Mouse (Mus musculus) ES-Bruce4 (cell line): ENCODE measurements around the gene Cavin2. TPM values are rescaled to one million over a fixed set of nuclear protein-coding genes. Genes with fewer than 3 reads are reported as not detected.

Experiments
- H3K27ac ChIP-seq: 2 replicates; pipeline ENCODE4 v1.5.1; 2012; ENCODE audit warnings: low read length, inconsistent platforms; ENCODE audit not compliant: insufficient read depth
- H3K27me3 ChIP-seq: 2 replicates; pipeline ENCODE4 v1.6.1; 2012; ENCODE audit warnings: mild to moderate bottlenecking, low read length, inconsistent platforms; ENCODE audit not compliant: control insufficient read depth, poor library complexity, insufficient read depth, severe bottlenecking
- H3K36me3 ChIP-seq: 2 replicates; pipeline ENCODE4 v1.6.1; 2012; ENCODE audit warnings: inconsistent platforms, mild to moderate bottlenecking, low read length, moderate library complexity; ENCODE audit not compliant: control insufficient read depth, poor library complexity, insufficient read depth, severe bottlenecking
- H3K4me1 ChIP-seq: one replicate; pipeline ENCODE4 v1.8.1; 2011; ENCODE audit warnings: low read length; ENCODE audit not compliant: control insufficient read depth, insufficient read depth
- H3K4me3 ChIP-seq: 2 replicates; pipeline ENCODE4 v1.5.1; 2011; ENCODE audit warnings: low read depth, mild to moderate bottlenecking, low read length
- H3K9ac ChIP-seq: 2 replicates; pipeline ENCODE4 v1.6.1; 2012; ENCODE audit warnings: low read depth, mild to moderate bottlenecking, inconsistent platforms; ENCODE audit not compliant: poor library complexity, severe bottlenecking
- H3K9me3 ChIP-seq: replicated peaks from 2 replicates; pipeline ENCODE4 v1.6.1; 2012; ENCODE audit warnings: mild to moderate bottlenecking, low read length, inconsistent platforms; ENCODE audit not compliant: control insufficient read depth, poor library complexity, insufficient read depth, severe bottlenecking
- CTCF ChIP-seq: IDR thresholded peaks from one replicate; pipeline ENCODE4 v1.8.1; 2011; ENCODE audit warnings: low read depth, low read length
- EP300 ChIP-seq: IDR thresholded peaks from 2 replicates; pipeline ENCODE4 v1.6.1; 2011; ENCODE audit warnings: low read depth, low read length; ENCODE audit not compliant: insufficient read depth
- POLR2A ChIP-seq: IDR thresholded peaks from one replicate; pipeline ENCODE4 v1.8.1; 2011; ENCODE audit warnings: low read length; ENCODE audit not compliant: insufficient read depth
- polyA plus RNA-seq: library from polyadenylated mRNA; stranded (reverse); fragments of >200 nt; gene quantifications from 2 replicates; pipeline ENCODE4 v1.2.4, GENCODE M21; 2011; ENCODE audit warnings: low read depth; ENCODE audit not compliant: missing spikeins, insufficient read depth, insufficient read length

Cavin2 gene
- polyA plus RNA-seq, 1 experiment, result 0.33 TPM

- Histone ChIP-seq H3K27ac (no peak overlapping the region), H3K4me3 (no peak overlapping the region), H3K9ac (no peak overlapping the region), H3K9me3 (no peaks in the 10 kb centered on the region), H3K27me3 (no peaks in the 10 kb centered on the region; the same call in 1 of the 2 replicates), H3K4me1 (no peaks in the 10 kb centered on the region), H3K36me3 (no peaks in the 10 kb centered on the region)
- no peak for TF ChIP-seq POLR2A
- TF ChIP-seq EP300, result no peak
- TF ChIP-seq CTCF, result no peak
Observed at GRCm38 (mm10) chr1:51332986-51333385, 44.1 kb downstream of the Cavin2 start.

- no peak overlapping the region for H3K9ac ChIP-seq
- no peaks in the 10 kb centered on the region for H3K4me1 ChIP-seq
- TF ChIP-seq POLR2A, result no peak
- peak; percentile 35 for TF ChIP-seq CTCF
- no peak for TF ChIP-seq EP300
- no peaks in the 10 kb centered on the region for H3K36me3 ChIP-seq
- no peaks in the 10 kb centered on the region for H3K9me3 ChIP-seq
- H3K27ac ChIP-seq, result no peak overlapping the region
- H3K27me3 ChIP-seq, result no peaks in the 10 kb centered on the region
- no peak overlapping the region for H3K4me3 ChIP-seq
Observed at GRCm38 (mm10) chr1:51333557-51334285, 44.8 kb downstream of the Cavin2 start.

- H3K4me1 ChIP-seq, result no peaks in the 10 kb centered on the region
- no peaks in the 10 kb centered on the region for H3K27me3 ChIP-seq
- no peak overlapping the region for H3K27ac ChIP-seq
- TF ChIP-seq CTCF (no peak), EP300 (no peak), POLR2A (no peak)
- no peaks in the 10 kb centered on the region for H3K36me3 ChIP-seq
- H3K4me3 ChIP-seq, result no peak overlapping the region
- no peaks in the 10 kb centered on the region for H3K9me3 ChIP-seq
- no peak overlapping the region for H3K9ac ChIP-seq
Observed at GRCm38 (mm10) chr1:51334289-51334688, 45.4 kb downstream of the Cavin2 start.

GRCm38 (mm10) chr1:51335081-51335480 lies 46.2 kb downstream of the Cavin2 start:
- H3K27ac ChIP-seq, result no peak overlapping the region
- no peaks in the 10 kb centered on the region for H3K27me3 ChIP-seq
- no peaks in the 10 kb centered on the region for H3K9me3 ChIP-seq
- no peaks in the 10 kb centered on the region for H3K36me3 ChIP-seq
- no peaks in the 10 kb centered on the region for H3K4me1 ChIP-seq
- H3K9ac ChIP-seq, result no peak overlapping the region
- TF ChIP-seq EP300 (no peak), CTCF (no peak), POLR2A (no peak)
- no peak overlapping the region for H3K4me3 ChIP-seq

GRCm38 (mm10) chr1:51344160-51344559 lies 55.2 kb downstream of the Cavin2 start:
- no peak overlapping the region for H3K9ac ChIP-seq
- no peak overlapping the region for H3K4me3 ChIP-seq
- no peak overlapping the region for H3K27ac ChIP-seq
- TF ChIP-seq CTCF (no peak), POLR2A (no peak), EP300 (no peak)
- H3K4me1 ChIP-seq, result no peaks in the 10 kb centered on the region
- no peaks in the 10 kb centered on the region for H3K9me3 ChIP-seq
- H3K27me3 ChIP-seq, result no peaks in the 10 kb centered on the region
- no peaks in the 10 kb centered on the region for H3K36me3 ChIP-seq

GRCm38 (mm10) chr1:51347596-51347995 lies 58.7 kb downstream of the Cavin2 start:
- H3K4me1 ChIP-seq, result no peaks in the 10 kb centered on the region
- H3K9ac ChIP-seq, result no peak overlapping the region
- no peak overlapping the region for H3K4me3 ChIP-seq
- H3K27me3 ChIP-seq, result no peaks in the 10 kb centered on the region
- no peaks in the 10 kb centered on the region for H3K9me3 ChIP-seq
- no peak overlapping the region for H3K27ac ChIP-seq
- H3K36me3 ChIP-seq, result no peaks in the 10 kb centered on the region
- TF ChIP-seq EP300, result no peak
- TF ChIP-seq CTCF, result peak; percentile 25
